Mouse (Mus musculus): Measurements from ENCODE around the gene Ccdc125. TPM values are rescaled to one million over a fixed set of nuclear protein-coding genes. Genes with fewer than 3 reads are reported as not detected.

Ccdc125 gene
- polyA plus RNA-seq, 1 experiment from 2014 or later, result 8.7 TPM

GRCm38 (mm10) chr13:100659864-100660456, 9.6 kb upstream of the Ccdc125 start:
- ATAC-seq, result peak; percentile 52; the same call in 1 of the 2 replicates
- Histone ChIP-seq H3K27ac (ENCODE audit: low read length) (no peak overlapping the region), H3K4me1 (ENCODE audit: control insufficient read depth, insufficient read depth, low read length) (no peaks in the 10 kb centered on the region), H3K27me3 (replicated peaks; ENCODE audit: control insufficient read depth, insufficient read depth, low read length) (no peaks in the 10 kb centered on the region), H3K36me3 (ENCODE audit: control insufficient read depth, insufficient read depth, low read length) (no peaks in the 10 kb centered on the region), H3K9me3 (ENCODE audit: control insufficient read depth, low read length) (no peaks in the 10 kb centered on the region), H3K4me2 (ENCODE audit: low read depth, low read length) (no peak overlapping the region), H3K4me3 (ENCODE audit: low read length) (no peak overlapping the region), H3K9ac (ENCODE audit: low read depth, low read length) (no peak overlapping the region)
- 45% methylated on average over 4 of the region's 4 CpGs for WGBS

DNA sequence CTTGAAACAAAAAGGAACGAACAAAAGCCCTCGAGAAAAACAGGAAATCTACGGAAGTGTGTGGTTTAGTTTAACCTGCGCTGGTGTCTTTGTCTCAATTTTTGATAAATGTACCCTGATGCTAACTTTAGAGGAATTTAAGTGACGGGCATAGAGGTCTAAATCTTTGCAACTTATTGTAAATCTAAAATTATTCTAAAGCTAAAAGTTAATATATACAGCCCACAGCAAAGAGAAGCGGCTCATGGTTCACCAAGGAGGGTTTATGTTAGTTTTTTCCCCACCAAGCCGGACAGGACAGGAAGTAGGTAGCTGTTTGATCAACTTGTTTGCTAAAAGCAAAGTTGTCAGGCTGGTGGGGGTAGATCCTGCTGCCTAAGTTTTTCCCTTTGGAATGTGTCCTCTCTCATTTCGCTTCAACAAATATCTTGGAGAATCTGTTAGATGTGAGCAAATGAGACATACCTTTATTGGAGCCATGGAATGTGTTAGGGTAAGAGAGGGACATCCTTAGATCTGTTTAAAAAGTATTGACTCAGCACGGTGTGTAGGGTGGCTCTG, 744 bp downstream of the Ccdc125 start:
- Histone ChIP-seq H3K4me3 (ENCODE audit: low read length) (peak overlapping the region; percentile 69), H3K4me2 (ENCODE audit: low read depth, low read length) (peak overlapping the region; percentile 66), H3K4me1 (ENCODE audit: control insufficient read depth, insufficient read depth, low read length) (no peaks in the 10 kb centered on the region), H3K9ac (ENCODE audit: low read depth, low read length) (peak overlapping the region; percentile 85), H3K27me3 (replicated peaks; ENCODE audit: control insufficient read depth, insufficient read depth, low read length) (no peaks in the 10 kb centered on the region), H3K9me3 (ENCODE audit: control insufficient read depth, low read length) (0 out of 2 replicates have a peak, but pooled peaks cover 6% of the 10 kb centered on the region), H3K36me3 (ENCODE audit: control insufficient read depth, insufficient read depth, low read length) (no peaks in the 10 kb centered on the region), H3K27ac (ENCODE audit: low read length) (peak overlapping the region; percentile 78; the same call in 1 of the 2 replicates)
- WGBS, result 26% methylated on average over 9 of the region's 9 CpGs
- ATAC-seq, result no peak

- H3K9me3 ChIP-seq (ENCODE audit: control insufficient read depth, low read length), result 0 out of 2 replicates have a peak, but pooled peaks cover 6% of the 10 kb centered on the region
- no peak for ATAC-seq
- no peaks in the 10 kb centered on the region for H3K36me3 ChIP-seq (ENCODE audit: control insufficient read depth, insufficient read depth, low read length)
- no peaks in the 10 kb centered on the region for H3K27me3 ChIP-seq (replicated peaks; ENCODE audit: control insufficient read depth, insufficient read depth, low read length)
- H3K27ac ChIP-seq (ENCODE audit: low read length), result no peak overlapping the region
- H3K4me1 ChIP-seq (ENCODE audit: control insufficient read depth, insufficient read depth, low read length), result no peaks in the 10 kb centered on the region
- H3K4me3 ChIP-seq (ENCODE audit: low read length), result no peak overlapping the region
- H3K4me2 ChIP-seq (ENCODE audit: low read depth, low read length), result no peak overlapping the region
- 85% methylated on average over 15 of the region's 15 CpGs for WGBS
- no peak overlapping the region for H3K9ac ChIP-seq (ENCODE audit: low read depth, low read length)
Measured at GRCm38 (mm10) chr13:100675936-100676635, 6.6 kb downstream of the Ccdc125 start.

GRCm38 (mm10) chr13:100681615-100682014, 12.1 kb downstream of the Ccdc125 start:
- Histone ChIP-seq H3K27ac (ENCODE audit: low read length) (no peak overlapping the region), H3K9ac (ENCODE audit: low read depth, low read length) (no peak overlapping the region), H3K36me3 (ENCODE audit: control insufficient read depth, insufficient read depth, low read length) (no peaks in the 10 kb centered on the region), H3K4me1 (ENCODE audit: control insufficient read depth, insufficient read depth, low read length) (no peaks in the 10 kb centered on the region), H3K9me3 (ENCODE audit: control insufficient read depth, low read length) (no peaks in the 10 kb centered on the region), H3K4me2 (ENCODE audit: low read depth, low read length) (no peak overlapping the region), H3K4me3 (ENCODE audit: low read length) (no peak overlapping the region), H3K27me3 (replicated peaks; ENCODE audit: control insufficient read depth, insufficient read depth, low read length) (no peaks in the 10 kb centered on the region)
- 91% methylated on average over 8 of the region's 8 CpGs for WGBS
- no peak for ATAC-seq

- H3K27me3 ChIP-seq (replicated peaks; ENCODE audit: control insufficient read depth, insufficient read depth, low read length), result no peaks in the 10 kb centered on the region
- 62% methylated on average over 2 of the region's 2 CpGs for WGBS
- H3K9ac ChIP-seq (ENCODE audit: low read depth, low read length), result no peak overlapping the region
- H3K4me3 ChIP-seq (ENCODE audit: low read length), result no peak overlapping the region
- H3K9me3 ChIP-seq (ENCODE audit: control insufficient read depth, low read length), result no peaks in the 10 kb centered on the region
- no peak overlapping the region for H3K4me2 ChIP-seq (ENCODE audit: low read depth, low read length)
- H3K36me3 ChIP-seq (ENCODE audit: control insufficient read depth, insufficient read depth, low read length), result no peaks in the 10 kb centered on the region
- H3K27ac ChIP-seq (ENCODE audit: low read length), result no peak overlapping the region
- no peaks in the 10 kb centered on the region for H3K4me1 ChIP-seq (ENCODE audit: control insufficient read depth, insufficient read depth, low read length)
- no peak for ATAC-seq
Measured at GRCm38 (mm10) chr13:100682837-100683236, 13.3 kb downstream of the Ccdc125 start.

GRCm38 (mm10) chr13:100684355-100684754, 14.8 kb downstream of the Ccdc125 start:
- no peaks in the 10 kb centered on the region for H3K27me3 ChIP-seq (replicated peaks; ENCODE audit: control insufficient read depth, insufficient read depth, low read length)
- H3K4me3 ChIP-seq (ENCODE audit: low read length), result no peak overlapping the region
- H3K4me1 ChIP-seq (ENCODE audit: control insufficient read depth, insufficient read depth, low read length), result no peaks in the 10 kb centered on the region
- H3K9me3 ChIP-seq (ENCODE audit: control insufficient read depth, low read length), result no peaks in the 10 kb centered on the region
- H3K36me3 ChIP-seq (ENCODE audit: control insufficient read depth, insufficient read depth, low read length), result no peaks in the 10 kb centered on the region
- WGBS, result 60% methylated on average over 2 of the region's 2 CpGs
- no peak for ATAC-seq
- no peak overlapping the region for H3K4me2 ChIP-seq (ENCODE audit: low read depth, low read length)
- H3K9ac ChIP-seq (ENCODE audit: low read depth, low read length), result no peak overlapping the region
- no peak overlapping the region for H3K27ac ChIP-seq (ENCODE audit: low read length)

DNA sequence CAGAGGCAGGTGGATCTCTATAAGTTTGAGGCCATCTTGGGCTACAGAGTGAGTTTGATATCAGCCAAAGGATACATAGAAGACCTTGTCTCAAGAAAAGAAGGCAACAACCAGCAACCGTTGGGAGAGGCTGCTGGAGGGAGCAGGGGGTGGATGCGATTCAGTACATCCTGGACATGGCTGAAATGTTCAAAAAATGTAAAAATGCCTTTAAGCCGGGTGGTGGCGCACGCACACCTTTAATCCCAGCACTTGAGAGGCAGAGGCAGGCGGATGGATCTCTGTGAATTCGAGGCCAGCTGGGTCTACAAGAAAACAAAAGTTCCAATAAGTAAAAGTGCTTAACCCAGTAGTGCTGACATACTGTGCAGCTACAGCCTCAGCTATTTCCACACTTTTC, 18.0 kb downstream of the Ccdc125 start:
- WGBS, result 67% methylated on average over 7 of the region's 7 CpGs
- Histone ChIP-seq H3K27me3 (replicated peaks; ENCODE audit: control insufficient read depth, insufficient read depth, low read length) (no peaks in the 10 kb centered on the region), H3K4me2 (ENCODE audit: low read depth, low read length) (no peak overlapping the region), H3K9me3 (ENCODE audit: control insufficient read depth, low read length) (no peaks in the 10 kb centered on the region), H3K9ac (ENCODE audit: low read depth, low read length) (no peak overlapping the region), H3K27ac (ENCODE audit: low read length) (no peak overlapping the region), H3K4me1 (ENCODE audit: control insufficient read depth, insufficient read depth, low read length) (no peaks in the 10 kb centered on the region), H3K4me3 (ENCODE audit: low read length) (no peak overlapping the region), H3K36me3 (ENCODE audit: control insufficient read depth, insufficient read depth, low read length) (no peaks in the 10 kb centered on the region)
- ATAC-seq, result no peak

DNA sequence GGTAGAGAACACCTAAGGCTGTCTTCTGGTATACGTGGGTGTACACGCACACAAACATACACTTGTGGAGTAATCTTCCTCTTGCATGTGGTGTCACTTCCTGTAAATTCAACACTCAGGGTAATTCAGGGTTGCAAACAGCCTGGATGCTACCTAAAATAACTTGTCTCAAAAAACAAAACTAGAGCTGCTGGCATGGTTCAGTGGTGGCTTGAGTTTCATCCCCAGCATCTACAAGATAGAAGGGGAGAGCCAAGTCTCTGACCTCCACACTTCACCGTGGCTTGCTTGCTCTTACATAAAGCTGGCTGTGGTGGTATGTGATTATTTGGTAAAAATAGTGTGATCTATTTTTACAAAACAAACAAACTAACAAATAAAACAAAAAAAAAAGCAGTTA, 28.0 kb downstream of the Ccdc125 start:
- no peaks in the 10 kb centered on the region for H3K9me3 ChIP-seq (ENCODE audit: control insufficient read depth, low read length)
- H3K4me3 ChIP-seq (ENCODE audit: low read length), result no peak overlapping the region
- H3K4me1 ChIP-seq (ENCODE audit: control insufficient read depth, insufficient read depth, low read length), result no peaks in the 10 kb centered on the region
- no peak overlapping the region for H3K27ac ChIP-seq (ENCODE audit: low read length)
- WGBS, result 92% methylated on average over 3 of the region's 3 CpGs
- H3K4me2 ChIP-seq (ENCODE audit: low read depth, low read length), result no peak overlapping the region
- no peaks in the 10 kb centered on the region for H3K27me3 ChIP-seq (replicated peaks; ENCODE audit: control insufficient read depth, insufficient read depth, low read length)
- peaks cover 18% of the 10 kb centered on the region for H3K36me3 ChIP-seq (ENCODE audit: control insufficient read depth, insufficient read depth, low read length)
- ATAC-seq, result no peak
- no peak overlapping the region for H3K9ac ChIP-seq (ENCODE audit: low read depth, low read length)

DNA sequence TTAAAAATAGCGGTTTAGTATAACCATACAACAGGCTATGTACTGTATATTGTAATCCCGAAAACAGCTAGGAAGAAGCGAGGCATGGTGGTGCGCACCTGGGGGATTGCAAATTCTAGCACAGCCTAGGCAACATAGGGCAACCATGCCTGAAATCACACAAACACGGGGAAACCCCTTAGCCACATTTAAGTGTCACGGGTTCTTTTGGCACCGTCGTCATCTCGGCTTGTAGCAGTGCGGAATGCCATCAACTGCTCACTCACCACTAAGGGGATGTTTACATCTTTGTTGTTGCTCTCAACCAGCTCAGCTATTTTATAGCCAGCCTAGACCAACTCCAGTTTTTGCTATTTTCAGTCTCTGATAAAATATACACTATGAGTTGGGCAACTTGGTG, 29.3 kb downstream of the Ccdc125 start:
- WGBS, result 94% methylated on average over 10 of the region's 10 CpGs
- no peak for ATAC-seq
- Histone ChIP-seq H3K36me3 (ENCODE audit: control insufficient read depth, insufficient read depth, low read length) (peaks cover 25% of the 10 kb centered on the region), H3K9ac (ENCODE audit: low read depth, low read length) (no peak overlapping the region), H3K4me2 (ENCODE audit: low read depth, low read length) (no peak overlapping the region), H3K9me3 (ENCODE audit: control insufficient read depth, low read length) (no peaks in the 10 kb centered on the region), H3K27me3 (replicated peaks; ENCODE audit: control insufficient read depth, insufficient read depth, low read length) (no peaks in the 10 kb centered on the region), H3K4me3 (ENCODE audit: low read length) (no peak overlapping the region), H3K27ac (ENCODE audit: low read length) (no peak overlapping the region), H3K4me1 (ENCODE audit: control insufficient read depth, insufficient read depth, low read length) (no peaks in the 10 kb centered on the region)
